Mouse (Mus musculus) C2C12 (cell line): Measurements from ENCODE around the gene Cep126.

Experiments
- CTCF ChIP-seq: IDR thresholded peaks from one replicate; pipeline ENCODE4 v1.5.1; 2011; ENCODE audit not compliant: control insufficient read depth, insufficient read depth, insufficient read length
- MYOD1 ChIP-seq: IDR thresholded peaks from one replicate; pipeline ENCODE4 v1.6.1; 2011; ENCODE audit warnings: low read depth; ENCODE audit not compliant: control insufficient read depth, insufficient read length
- MYOG ChIP-seq: IDR thresholded peaks from one replicate; pipeline ENCODE4 v1.6.1; 2011; ENCODE audit not compliant: control insufficient read depth, insufficient read length; ENCODE audit errors: extremely low read depth

- TF ChIP-seq CTCF, result no peak
- TF ChIP-seq MYOG, result no peak
- TF ChIP-seq MYOD1, result no peak
Observed at GRCm38 (mm10) chr9:8073203-8073755, 60.8 kb downstream of the Cep126 start.
